Mouse (Mus musculus): ENCODE data around the gene Ccdc96.

GRCm38 (mm10) chr5:36515126-36515525 lies 30.7 kb downstream of the Ccdc96 start:
- TF ChIP-seq CTCF (IDR thresholded peaks at IDR 0.05; ENCODE audit: borderline replicate concordance, insufficient read depth, low read length) (no peak), POLR2A (IDR thresholded peaks at IDR 0.05; ENCODE audit: low read depth, low read length) (no peak)

Measured in embryonic fibroblast, embryonic 13.5 days (primary cell).